ENCODE assay signal across 8 mouse cellular contexts in genomic region chr12:100062584-100062983, GRCm38 (mm10).
"Had no signal": no experiment of that assay in that cellular context is flagged by ENCODE, and none has a peak within 500 bp of the region (broad histone marks: within the 10 kb centered on the region; RNA-seq: fewer than 3 reads in every experiment).

No protein-coding gene starts in this region.

- H3K27ac ChIP-seq: intestine, embryonic 15.5 days; limb, embryonic 15.5 days; liver, embryonic 12.5 days; midbrain, embryonic 13.5 days had no signal

- H3K9ac ChIP-seq: intestine, embryonic 15.5 days; limb, embryonic 15.5 days; liver, embryonic 12.5 days; midbrain, embryonic 13.5 days had no signal

- H3K36me3 ChIP-seq: intestine, embryonic 15.5 days; limb, embryonic 15.5 days; liver, embryonic 12.5 days; midbrain, embryonic 13.5 days had no signal

- H3K4me3 ChIP-seq: intestine, embryonic 15.5 days; limb, embryonic 15.5 days; liver, embryonic 12.5 days; midbrain, embryonic 13.5 days had no signal

- H3K4me1 ChIP-seq: intestine, embryonic 15.5 days; limb, embryonic 15.5 days; liver, embryonic 12.5 days; midbrain, embryonic 13.5 days had no signal

- H3K9me3 ChIP-seq: intestine, embryonic 15.5 days; limb, embryonic 15.5 days; liver, embryonic 12.5 days; midbrain, embryonic 13.5 days had no signal

- H3K4me2 ChIP-seq: intestine, embryonic 15.5 days; limb, embryonic 15.5 days; liver, embryonic 12.5 days; midbrain, embryonic 13.5 days had no signal

- ATAC-seq: intestine, embryonic 15.5 days; liver, embryonic 12.5 days; midbrain, embryonic 13.5 days had no signal

- H3K27me3 ChIP-seq: intestine, embryonic 15.5 days; limb, embryonic 15.5 days; liver, embryonic 12.5 days; midbrain, embryonic 13.5 days had no signal

- DNase-seq: kidney, adult 18-20 months; kidney, postnatal 10 days; kidney, postnatal 4 days; right cerebral cortex, postnatal 25 days had no signal
